Mouse (Mus musculus): Measurements from ENCODE around the gene Nos3. TPM values are rescaled to one million over a fixed set of nuclear protein-coding genes. Genes with fewer than 3 reads are reported as not detected.

Gene Nos3
- polyA plus RNA-seq, 1 experiment from 2014 or later, result 11.9 TPM

DNA sequence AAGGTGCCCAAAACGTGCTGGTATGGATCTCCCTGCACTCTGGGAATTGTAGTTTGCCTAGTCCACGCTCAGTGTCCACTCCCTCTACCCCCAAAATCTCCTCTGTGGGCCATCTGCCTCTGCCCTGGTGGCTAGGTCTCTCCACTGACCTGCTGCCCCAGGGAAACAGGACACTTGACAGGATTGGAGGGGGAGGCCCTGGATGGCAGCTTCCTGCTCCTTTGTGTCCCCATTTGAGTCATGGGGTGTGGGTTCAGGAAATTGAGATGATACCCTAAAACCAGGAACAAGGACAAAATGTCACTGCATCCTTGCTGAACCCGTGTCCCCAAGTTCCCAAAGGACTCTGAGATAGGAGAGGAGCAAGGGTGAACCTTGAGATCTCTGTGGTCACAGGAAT is 549 bp upstream of the Nos3 start:
- ATAC-seq (replicated peaks), result no peak
- no peak overlapping the region for H3K4me2 ChIP-seq
- no peaks in the 10 kb centered on the region for H3K9me3 ChIP-seq
- H3K36me3 ChIP-seq (replicated peaks), result no peaks in the 10 kb centered on the region
- H3K27ac ChIP-seq, result no peak overlapping the region
- WGBS, result 66% methylated on average over 3 of the region's 3 CpGs
- no peak overlapping the region for H3K9ac ChIP-seq
- no peaks in the 10 kb centered on the region for H3K27me3 ChIP-seq (replicated peaks)
- peaks cover 7% of the 10 kb centered on the region for H3K4me1 ChIP-seq
- H3K4me3 ChIP-seq, result no peak overlapping the region

DNA sequence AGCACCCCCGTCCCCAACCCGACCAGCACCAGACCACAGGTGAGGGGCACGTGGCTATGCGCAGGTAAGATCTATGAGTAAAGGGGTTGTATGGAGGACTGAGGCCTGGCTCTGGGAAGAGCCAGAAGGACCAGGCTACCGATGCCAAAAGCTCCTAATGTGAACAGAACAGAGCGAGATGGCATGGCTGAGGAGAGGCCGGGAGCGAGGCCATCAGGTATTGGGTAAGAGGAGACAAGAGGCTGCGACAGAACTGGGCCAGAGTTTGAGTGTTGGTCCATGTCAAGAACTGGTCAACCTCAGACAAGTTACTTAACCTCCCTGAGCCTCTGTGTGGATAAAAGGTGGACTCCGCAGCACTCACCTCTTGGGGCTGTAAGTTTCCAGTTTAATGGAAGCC is 353 bp downstream of the Nos3 start:
- Histone ChIP-seq H3K4me2 (no peak overlapping the region), H3K9ac (no peak overlapping the region), H3K9me3 (no peaks in the 10 kb centered on the region), H3K4me1 (peaks cover 7% of the 10 kb centered on the region), H3K36me3 (replicated peaks) (no peaks in the 10 kb centered on the region), H3K4me3 (no peak overlapping the region), H3K27ac (no peak overlapping the region), H3K27me3 (replicated peaks) (no peaks in the 10 kb centered on the region)
- 86% methylated on average over 10 of the region's 10 CpGs for WGBS
- ATAC-seq (replicated peaks), result no peak

- H3K27ac ChIP-seq, result no peak overlapping the region
- H3K9ac ChIP-seq, result no peak overlapping the region
- no peak overlapping the region for H3K4me3 ChIP-seq
- H3K27me3 ChIP-seq (replicated peaks), result no peaks in the 10 kb centered on the region
- WGBS, result 43% methylated on average over 5 of the region's 5 CpGs
- H3K36me3 ChIP-seq (replicated peaks), result no peaks in the 10 kb centered on the region
- H3K4me2 ChIP-seq, result no peak overlapping the region
- no peaks in the 10 kb centered on the region for H3K9me3 ChIP-seq
- peaks cover 6% of the 10 kb centered on the region for H3K4me1 ChIP-seq
- no peak for ATAC-seq (replicated peaks)
These were observed 918 bp downstream of the Nos3 start for GRCm38 (mm10) chr5:24365528-24365927.

DNA sequence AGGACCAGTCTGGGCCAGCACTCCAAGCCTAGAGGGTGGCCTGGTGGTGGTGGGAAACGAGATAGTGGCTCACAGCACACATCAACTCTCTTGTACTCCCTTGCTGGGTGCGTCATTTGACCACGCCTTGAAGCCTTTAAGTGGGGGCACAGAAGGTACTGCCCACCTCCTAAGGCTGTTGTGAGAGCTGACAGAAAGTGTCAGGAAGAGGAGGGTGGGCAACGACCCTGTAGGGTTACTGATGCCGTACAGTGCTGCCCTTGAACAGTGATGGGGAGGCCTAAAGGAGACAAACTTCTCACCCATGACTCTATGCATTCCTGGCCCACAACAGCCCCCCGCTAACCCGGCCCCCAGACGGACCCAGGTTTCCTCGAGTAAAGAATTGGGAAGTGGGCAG is 1.8 kb downstream of the Nos3 start:
- Histone ChIP-seq H3K27me3 (replicated peaks) (no peaks in the 10 kb centered on the region), H3K4me2 (no peak overlapping the region), H3K36me3 (replicated peaks) (no peaks in the 10 kb centered on the region), H3K9ac (no peak overlapping the region), H3K9me3 (no peaks in the 10 kb centered on the region), H3K27ac (no peak overlapping the region), H3K4me1 (no peaks in the 10 kb centered on the region), H3K4me3 (no peak overlapping the region)
- ATAC-seq (replicated peaks), result no peak
- WGBS, result 84% methylated on average over 9 of the region's 9 CpGs

- Histone ChIP-seq H3K36me3 (replicated peaks) (no peaks in the 10 kb centered on the region), H3K9ac (no peak overlapping the region), H3K9me3 (no peaks in the 10 kb centered on the region), H3K4me1 (no peaks in the 10 kb centered on the region), H3K27me3 (replicated peaks) (no peaks in the 10 kb centered on the region), H3K4me3 (no peak overlapping the region), H3K4me2 (no peak overlapping the region), H3K27ac (no peak overlapping the region)
- 87% methylated on average over 9 of the region's 9 CpGs for WGBS
- ATAC-seq (replicated peaks), result no peak
These were observed 5.2 kb downstream of the Nos3 start for GRCm38 (mm10) chr5:24369767-24370166.

GRCm38 (mm10) chr5:24373807-24374206 is 9.2 kb downstream of the Nos3 start:
- Histone ChIP-seq H3K4me1 (no peaks in the 10 kb centered on the region), H3K36me3 (replicated peaks) (no peaks in the 10 kb centered on the region), H3K9me3 (no peaks in the 10 kb centered on the region), H3K9ac (no peak overlapping the region), H3K27me3 (replicated peaks) (no peaks in the 10 kb centered on the region), H3K4me2 (no peak overlapping the region), H3K27ac (no peak overlapping the region), H3K4me3 (no peak overlapping the region)
- ATAC-seq (replicated peaks), result no peak
- 45% methylated on average over 5 of the region's 5 CpGs for WGBS

DNA sequence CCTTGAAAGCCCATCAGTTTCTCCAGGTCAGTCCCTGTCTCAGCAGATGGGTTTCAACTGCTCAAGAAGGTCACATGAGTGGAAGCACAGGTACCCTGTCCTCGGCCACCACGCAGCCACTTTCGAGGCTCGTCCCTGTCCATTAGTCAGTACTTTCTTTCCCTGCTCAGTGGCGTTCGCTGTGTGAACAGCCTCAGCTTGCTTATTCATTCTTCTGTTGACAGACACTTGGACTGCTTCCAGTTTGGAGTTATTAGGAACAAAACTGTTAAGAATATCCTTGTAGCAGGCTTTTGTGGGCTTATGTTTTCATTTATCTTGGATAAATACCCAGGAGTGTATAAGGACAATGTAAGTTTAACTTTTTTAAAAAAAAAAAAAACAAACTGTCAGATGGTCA is 9.6 kb downstream of the Nos3 start:
- whole genome bisulfite sequencing, result 52% methylated on average over 6 of the region's 6 CpGs
- Histone ChIP-seq H3K4me1 (no peaks in the 10 kb centered on the region), H3K27ac (no peak overlapping the region), H3K9me3 (no peaks in the 10 kb centered on the region), H3K36me3 (replicated peaks) (no peaks in the 10 kb centered on the region), H3K9ac (no peak overlapping the region), H3K27me3 (replicated peaks) (no peaks in the 10 kb centered on the region), H3K4me3 (no peak overlapping the region), H3K4me2 (no peak overlapping the region)
- no peak for ATAC-seq (replicated peaks)

DNA sequence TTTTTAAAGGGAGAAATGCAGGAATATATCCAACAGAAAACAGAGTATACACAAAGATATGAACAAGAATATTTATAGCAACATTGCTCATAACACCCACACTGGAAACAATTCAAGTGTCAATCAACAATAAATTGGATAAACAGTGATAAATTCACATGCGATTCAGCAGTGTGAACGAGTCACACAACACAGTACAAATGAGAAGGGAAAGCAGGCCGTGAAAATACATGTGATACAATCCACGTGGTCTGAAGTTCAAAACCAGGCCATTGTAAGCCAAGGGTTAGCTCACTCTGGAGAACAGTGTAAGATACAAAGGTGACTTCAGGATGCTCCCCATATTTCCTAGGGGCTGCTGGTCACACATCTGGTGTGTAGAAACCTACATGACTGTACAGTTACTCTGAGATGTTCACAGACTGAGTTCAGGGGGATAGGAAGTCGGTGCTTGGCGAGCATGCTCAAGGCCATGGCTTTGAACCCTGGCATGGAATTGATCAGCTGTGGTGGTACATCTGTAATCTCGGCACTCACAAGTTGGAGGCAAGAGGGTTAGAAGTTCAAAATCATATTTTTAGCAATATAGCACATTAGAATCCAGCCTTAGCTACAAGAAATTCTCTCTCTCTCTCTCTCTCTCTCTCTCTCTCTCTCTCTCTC is 10.2 kb downstream of the Nos3 start:
- no peak overlapping the region for H3K4me3 ChIP-seq
- no peaks in the 10 kb centered on the region for H3K27me3 ChIP-seq (replicated peaks)
- 78% methylated on average over 7 of the region's 7 CpGs for WGBS
- no peaks in the 10 kb centered on the region for H3K9me3 ChIP-seq
- no peak overlapping the region for H3K27ac ChIP-seq
- no peak for ATAC-seq (replicated peaks)
- H3K4me2 ChIP-seq, result no peak overlapping the region
- no peaks in the 10 kb centered on the region for H3K4me1 ChIP-seq
- no peaks in the 10 kb centered on the region for H3K36me3 ChIP-seq (replicated peaks)
- H3K9ac ChIP-seq, result no peak overlapping the region

GRCm38 (mm10) chr5:24378700-24379099 is 14.1 kb downstream of the Nos3 start:
- no peak overlapping the region for H3K4me2 ChIP-seq
- H3K9me3 ChIP-seq, result no peaks in the 10 kb centered on the region
- H3K4me1 ChIP-seq, result peaks cover 12% of the 10 kb centered on the region
- no peaks in the 10 kb centered on the region for H3K36me3 ChIP-seq (replicated peaks)
- WGBS, result 88% methylated on average over 2 of the region's 2 CpGs
- no peak overlapping the region for H3K9ac ChIP-seq
- no peaks in the 10 kb centered on the region for H3K27me3 ChIP-seq (replicated peaks)
- no peak overlapping the region for H3K27ac ChIP-seq
- no peak overlapping the region for H3K4me3 ChIP-seq
- ATAC-seq (replicated peaks), result no peak

- H3K27ac ChIP-seq, result no peak overlapping the region
- no peaks in the 10 kb centered on the region for H3K36me3 ChIP-seq (replicated peaks)
- no peak overlapping the region for H3K4me2 ChIP-seq
- ATAC-seq (replicated peaks), result no peak
- no peak overlapping the region for H3K9ac ChIP-seq
- no peak overlapping the region for H3K4me3 ChIP-seq
- 79% methylated on average over 4 of the region's 4 CpGs for WGBS
- 0 out of 2 replicates have a peak, but pooled peaks cover under 1% of the 10 kb centered on the region for H3K27me3 ChIP-seq (replicated peaks)
- H3K4me1 ChIP-seq, result peaks cover 20% of the 10 kb centered on the region
- no peaks in the 10 kb centered on the region for H3K9me3 ChIP-seq
These were observed 14.9 kb downstream of the Nos3 start for GRCm38 (mm10) chr5:24379501-24379900.

DNA sequence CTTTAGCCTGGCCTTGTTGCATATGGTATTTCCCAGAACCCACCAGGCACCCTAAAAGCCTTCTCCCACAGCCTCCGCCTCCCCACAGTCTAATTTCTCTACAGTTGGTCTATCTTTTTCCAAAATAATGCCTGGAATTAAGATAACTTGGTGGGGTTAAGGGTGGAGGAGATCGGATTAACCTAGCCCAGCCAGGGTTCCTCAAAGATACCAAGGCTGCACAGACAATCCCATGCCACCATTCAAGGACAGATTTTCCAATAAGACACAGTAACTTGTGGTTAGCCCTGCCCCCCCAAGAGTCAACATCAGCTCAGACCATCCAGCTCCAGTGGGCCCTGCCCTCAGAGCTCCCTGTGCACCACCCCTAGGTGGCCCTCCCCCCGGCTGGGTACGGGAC is 15.9 kb downstream of the Nos3 start:
- Histone ChIP-seq H3K9ac (no peak overlapping the region), H3K27ac (no peak overlapping the region), H3K9me3 (no peaks in the 10 kb centered on the region), H3K27me3 (replicated peaks) (peaks cover 10% of the 10 kb centered on the region), H3K4me1 (peaks cover 22% of the 10 kb centered on the region), H3K36me3 (replicated peaks) (no peaks in the 10 kb centered on the region), H3K4me2 (no peak overlapping the region), H3K4me3 (no peak overlapping the region)
- ATAC-seq (replicated peaks), result no peak
- WGBS, result 97% methylated on average over 4 of the region's 4 CpGs

DNA sequence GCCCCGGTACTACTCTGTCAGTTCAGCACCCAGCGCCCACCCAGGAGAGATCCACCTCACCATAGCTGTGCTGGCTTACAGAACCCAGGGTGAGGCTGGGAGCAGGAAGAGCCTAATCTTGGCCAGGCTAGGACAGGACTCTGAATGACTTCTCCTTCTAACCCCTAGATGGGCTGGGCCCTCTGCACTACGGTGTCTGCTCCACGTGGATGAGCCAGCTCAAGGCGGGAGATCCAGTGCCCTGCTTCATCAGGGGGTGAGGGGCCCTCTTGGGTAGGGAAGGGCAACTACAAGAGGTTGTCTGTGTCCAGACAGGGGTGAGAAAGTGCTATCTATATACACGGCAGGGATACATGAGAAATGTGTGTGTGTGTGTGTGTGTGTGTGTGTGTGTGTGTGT is 16.9 kb downstream of the Nos3 start:
- H3K4me3 ChIP-seq, result no peak overlapping the region
- H3K9me3 ChIP-seq, result no peaks in the 10 kb centered on the region
- H3K4me1 ChIP-seq, result peaks cover 22% of the 10 kb centered on the region
- no peak overlapping the region for H3K27ac ChIP-seq
- H3K9ac ChIP-seq, result no peak overlapping the region
- no peak overlapping the region for H3K4me2 ChIP-seq
- no peaks in the 10 kb centered on the region for H3K36me3 ChIP-seq (replicated peaks)
- no peak for ATAC-seq (replicated peaks)
- H3K27me3 ChIP-seq (replicated peaks), result peaks cover 20% of the 10 kb centered on the region
- 70% methylated on average over 6 of the region's 6 CpGs for WGBS

DNA sequence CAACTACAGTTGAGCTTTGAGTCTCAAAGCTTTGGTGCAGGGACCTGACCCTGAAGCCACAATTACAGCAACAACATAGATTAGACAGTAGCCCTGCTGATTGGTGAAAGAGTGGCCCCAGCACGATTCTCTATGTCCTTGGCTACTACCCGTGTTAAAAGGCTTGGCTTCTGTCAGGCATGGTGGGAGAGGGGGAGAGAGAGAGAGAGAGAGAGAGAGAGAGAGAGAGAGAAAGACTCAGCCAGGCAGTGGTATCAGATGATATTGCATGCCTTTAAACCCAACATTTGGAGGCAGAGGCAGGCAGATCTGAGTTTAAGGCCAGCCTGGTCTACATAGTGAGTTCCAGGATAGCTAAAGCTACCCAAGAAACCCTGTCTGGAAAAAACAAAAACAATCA is 17.4 kb downstream of the Nos3 start:
- no peak for ATAC-seq (replicated peaks)
- 61% methylated on average over 2 of the region's 2 CpGs for WGBS
- Histone ChIP-seq H3K36me3 (replicated peaks) (no peaks in the 10 kb centered on the region), H3K4me2 (no peak overlapping the region), H3K27me3 (replicated peaks) (peaks cover 24% of the 10 kb centered on the region), H3K4me3 (no peak overlapping the region), H3K4me1 (peaks cover 25% of the 10 kb centered on the region), H3K9ac (no peak overlapping the region), H3K9me3 (no peaks in the 10 kb centered on the region), H3K27ac (no peak overlapping the region)

Measured in midbrain, embryonic 15.5 days (tissue).